Mouse (Mus musculus) hindbrain, embryonic 15.5 days (tissue): Measurements from ENCODE around the gene Stam2. TPM values are rescaled to one million over a fixed set of nuclear protein-coding genes. Genes with fewer than 3 reads are reported as not detected.

Experiments used
- polyA plus RNA-seq: library from polyadenylated mRNA; unstranded; fragments of >200 nt; fragmentation: Nextera tagmentation; extraction: Ambion mirVana; gene quantifications from 2 replicates; pipeline ENCODE4 v1.2.1, GENCODE M21; 2015

Gene Stam2
- polyA plus RNA-seq, 1 experiment from 2014 or later = 35.9 TPM

Other genes with a start within 250 kb of the Stam2 start
- gene Cacnb4, start 65.5 kb downstream of the Stam2 start, polyA plus RNA-seq = 10.7 and 12.2 TPM in 2 replicates
- 8.6 and 11.0 TPM in 2 replicates for gene Fmnl2, start 115.6 kb upstream of the Stam2 start, polyA plus RNA-seq